Mouse (Mus musculus): ENCODE results near the gene Ptpn11. TPM values are rescaled to one million over a fixed set of nuclear protein-coding genes. Genes with fewer than 3 reads are reported as not detected.

Ptpn11 gene
- polyA plus RNA-seq, 2 experiments: 27.1 to 44.6 TPM

DNA sequence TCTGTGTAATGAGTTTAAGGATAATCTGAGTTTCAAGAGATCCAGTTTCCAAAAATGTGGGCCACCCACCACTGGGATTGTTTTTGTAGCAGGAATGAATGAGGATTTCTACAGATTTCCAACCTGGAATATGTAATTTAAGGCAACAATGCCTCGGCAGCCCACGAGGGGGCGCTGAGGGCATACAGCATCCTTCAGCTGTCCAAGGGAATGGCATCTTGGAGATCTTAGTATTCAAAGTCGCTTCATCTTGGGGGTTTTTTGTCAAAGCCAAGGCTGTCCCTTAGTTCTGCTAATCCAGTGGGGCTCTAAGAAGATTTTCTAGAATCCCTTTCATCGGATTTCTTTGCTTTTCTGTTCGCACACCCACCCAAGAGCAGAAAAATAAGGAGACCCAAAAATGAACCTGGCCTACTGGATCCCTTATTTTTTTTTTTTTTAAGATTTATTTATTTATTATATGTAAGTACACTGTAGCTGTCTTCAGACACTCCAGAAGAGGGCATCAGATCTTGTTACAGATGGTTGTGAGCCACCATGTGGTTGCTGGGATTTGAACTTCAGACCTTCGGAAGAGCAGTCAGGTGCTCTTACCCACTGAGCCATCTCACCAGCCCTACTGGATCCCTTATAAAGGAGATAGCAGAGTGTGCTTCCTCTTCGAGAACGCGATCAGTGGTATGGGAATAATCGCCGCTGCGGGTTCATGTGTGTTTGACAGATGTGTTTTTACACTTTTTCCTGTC lies 24.4 kb upstream of the Ptpn11 start:
- ATAC-seq (ENCODE audit: low FRiP score, low read depth) (no peak), DNase-seq (ENCODE audit: low spot score) (peak; percentile 76)
- WGBS: 51% methylated on average over 13 of the region's 13 CpGs
- H3K9me3 ChIP-seq (ENCODE audit: control insufficient read depth, low read length): no peaks in the 10 kb centered on the region
- no peak overlapping the region for H3K9ac ChIP-seq (ENCODE audit: low read depth, low read length, severe bottlenecking)
- H3K4me2 ChIP-seq (replicated peaks; ENCODE audit: low read depth, low read length, severe bottlenecking): no peak overlapping the region
- H3K36me3 ChIP-seq (ENCODE audit: control insufficient read depth, insufficient read depth, low read length): peaks cover 20% of the 10 kb centered on the region
- no peak overlapping the region for H3K4me3 ChIP-seq (replicated peaks; ENCODE audit: low read length)
- no peak for TF ChIP-seq POLR2A (IDR thresholded peaks at IDR 0.05; ENCODE audit: borderline replicate concordance, extremely low read depth, insufficient read depth, insufficient read length)
- H3K4me1 ChIP-seq (ENCODE audit: control insufficient read depth, insufficient read depth, low read length): no peaks in the 10 kb centered on the region
- H3K27ac ChIP-seq (replicated peaks; ENCODE audit: low read depth, low read length): no peak overlapping the region
- no peaks in the 10 kb centered on the region for H3K27me3 ChIP-seq (ENCODE audit: control insufficient read depth, insufficient read depth, low read length)

DNA sequence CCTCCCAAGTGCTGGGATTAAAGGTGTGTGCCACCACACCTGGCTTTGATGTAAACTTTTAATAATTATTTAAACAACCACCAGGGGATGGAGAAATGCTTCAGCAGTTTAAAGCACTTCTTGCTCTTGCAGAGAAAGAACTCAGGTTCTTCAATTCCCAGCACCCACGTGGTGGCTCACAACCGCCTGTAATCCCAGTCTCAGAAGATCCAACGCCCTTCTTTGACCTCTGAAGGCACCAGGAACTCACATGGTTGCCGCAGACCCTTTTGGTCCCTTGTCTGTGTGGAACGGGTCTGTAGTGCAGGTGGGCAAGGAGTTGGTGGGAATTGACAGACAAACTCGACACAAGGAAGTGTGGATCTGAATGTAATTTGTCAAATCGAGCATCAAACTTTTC lies 23.5 kb upstream of the Ptpn11 start:
- H3K9me3 ChIP-seq (ENCODE audit: control insufficient read depth, low read length): no peaks in the 10 kb centered on the region
- no peaks in the 10 kb centered on the region for H3K27me3 ChIP-seq (ENCODE audit: control insufficient read depth, insufficient read depth, low read length)
- H3K4me1 ChIP-seq (ENCODE audit: control insufficient read depth, insufficient read depth, low read length): no peaks in the 10 kb centered on the region
- H3K9ac ChIP-seq (ENCODE audit: low read depth, low read length, severe bottlenecking): no peak overlapping the region
- no peak for DNase-seq (ENCODE audit: low spot score)
- H3K27ac ChIP-seq (replicated peaks; ENCODE audit: low read depth, low read length): no peak overlapping the region
- peaks cover 26% of the 10 kb centered on the region for H3K36me3 ChIP-seq (ENCODE audit: control insufficient read depth, insufficient read depth, low read length)
- WGBS: 58% methylated on average over 7 of the region's 7 CpGs
- H3K4me2 ChIP-seq (replicated peaks; ENCODE audit: low read depth, low read length, severe bottlenecking): no peak overlapping the region
- H3K4me3 ChIP-seq (replicated peaks; ENCODE audit: low read length): no peak overlapping the region
- ATAC-seq (ENCODE audit: low FRiP score, low read depth): no peak
- TF ChIP-seq POLR2A (IDR thresholded peaks at IDR 0.05; ENCODE audit: borderline replicate concordance, extremely low read depth, insufficient read depth, insufficient read length): no peak

DNA sequence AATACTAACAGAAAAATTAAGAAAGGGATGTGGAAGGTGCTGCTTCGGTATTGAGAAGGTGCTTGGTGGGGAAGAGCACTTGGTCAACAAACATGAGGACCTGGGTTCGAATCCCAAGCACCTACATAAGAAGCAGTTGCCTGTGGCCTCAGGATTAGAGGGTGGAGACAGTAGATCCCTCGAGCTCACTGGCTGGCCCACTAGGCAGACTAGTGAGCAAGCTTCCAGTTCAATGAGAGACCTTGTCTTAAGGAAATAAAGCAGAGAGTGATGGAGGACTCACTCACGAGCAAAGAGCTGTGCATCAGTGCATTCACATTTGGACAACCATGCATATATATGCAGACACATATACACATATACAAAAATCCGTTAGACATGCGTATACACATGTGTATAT lies 20.9 kb upstream of the Ptpn11 start:
- Histone ChIP-seq H3K9ac (ENCODE audit: low read depth, low read length, severe bottlenecking) (no peak overlapping the region), H3K27ac (replicated peaks; ENCODE audit: low read depth, low read length) (no peak overlapping the region), H3K4me1 (ENCODE audit: control insufficient read depth, insufficient read depth, low read length) (no peaks in the 10 kb centered on the region), H3K36me3 (ENCODE audit: control insufficient read depth, insufficient read depth, low read length) (peaks cover 52% of the 10 kb centered on the region), H3K9me3 (ENCODE audit: control insufficient read depth, low read length) (no peaks in the 10 kb centered on the region), H3K4me2 (replicated peaks; ENCODE audit: low read depth, low read length, severe bottlenecking) (no peak overlapping the region), H3K27me3 (ENCODE audit: control insufficient read depth, insufficient read depth, low read length) (no peaks in the 10 kb centered on the region), H3K4me3 (replicated peaks; ENCODE audit: low read length) (no peak overlapping the region)
- 87% methylated on average over 6 of the region's 6 CpGs for WGBS
- DNase-seq (ENCODE audit: low spot score) (no peak), ATAC-seq (ENCODE audit: low FRiP score, low read depth) (no peak)
- no peak for TF ChIP-seq POLR2A (IDR thresholded peaks at IDR 0.05; ENCODE audit: borderline replicate concordance, extremely low read depth, insufficient read depth, insufficient read length)

DNA sequence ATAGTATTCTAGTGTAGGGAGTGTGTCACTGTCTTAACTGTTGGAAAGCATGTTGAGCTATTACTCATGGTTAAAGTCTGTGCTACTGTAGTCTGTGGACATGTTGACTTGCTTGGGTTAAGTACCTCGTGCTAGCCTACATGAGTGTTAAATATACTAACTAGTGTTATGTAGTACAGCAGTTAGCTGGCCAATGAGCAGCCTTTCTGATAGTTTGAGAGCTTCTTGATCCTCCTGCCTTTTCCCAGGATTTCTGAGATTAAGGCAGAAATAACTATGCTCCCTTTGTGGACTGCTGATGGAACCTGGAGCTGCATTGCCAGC lies 19.4 kb upstream of the Ptpn11 start:
- Histone ChIP-seq H3K4me1 (ENCODE audit: control insufficient read depth, insufficient read depth, low read length) (peaks cover 3% of the 10 kb centered on the region), H3K4me2 (replicated peaks; ENCODE audit: low read depth, low read length, severe bottlenecking) (no peak overlapping the region), H3K36me3 (ENCODE audit: control insufficient read depth, insufficient read depth, low read length) (peaks cover 67% of the 10 kb centered on the region), H3K27me3 (ENCODE audit: control insufficient read depth, insufficient read depth, low read length) (no peaks in the 10 kb centered on the region), H3K9me3 (ENCODE audit: control insufficient read depth, low read length) (no peaks in the 10 kb centered on the region), H3K27ac (replicated peaks; ENCODE audit: low read depth, low read length) (no peak overlapping the region), H3K9ac (ENCODE audit: low read depth, low read length, severe bottlenecking) (no peak overlapping the region), H3K4me3 (replicated peaks; ENCODE audit: low read length) (no peak overlapping the region)
- ATAC-seq (ENCODE audit: low FRiP score, low read depth) (no peak), DNase-seq (ENCODE audit: low spot score) (no peak)
- WGBS: 90% methylated on average over 1 of the region's 1 CpGs
- no peak for TF ChIP-seq POLR2A (IDR thresholded peaks at IDR 0.05; ENCODE audit: borderline replicate concordance, extremely low read depth, insufficient read depth, insufficient read length)

DNA sequence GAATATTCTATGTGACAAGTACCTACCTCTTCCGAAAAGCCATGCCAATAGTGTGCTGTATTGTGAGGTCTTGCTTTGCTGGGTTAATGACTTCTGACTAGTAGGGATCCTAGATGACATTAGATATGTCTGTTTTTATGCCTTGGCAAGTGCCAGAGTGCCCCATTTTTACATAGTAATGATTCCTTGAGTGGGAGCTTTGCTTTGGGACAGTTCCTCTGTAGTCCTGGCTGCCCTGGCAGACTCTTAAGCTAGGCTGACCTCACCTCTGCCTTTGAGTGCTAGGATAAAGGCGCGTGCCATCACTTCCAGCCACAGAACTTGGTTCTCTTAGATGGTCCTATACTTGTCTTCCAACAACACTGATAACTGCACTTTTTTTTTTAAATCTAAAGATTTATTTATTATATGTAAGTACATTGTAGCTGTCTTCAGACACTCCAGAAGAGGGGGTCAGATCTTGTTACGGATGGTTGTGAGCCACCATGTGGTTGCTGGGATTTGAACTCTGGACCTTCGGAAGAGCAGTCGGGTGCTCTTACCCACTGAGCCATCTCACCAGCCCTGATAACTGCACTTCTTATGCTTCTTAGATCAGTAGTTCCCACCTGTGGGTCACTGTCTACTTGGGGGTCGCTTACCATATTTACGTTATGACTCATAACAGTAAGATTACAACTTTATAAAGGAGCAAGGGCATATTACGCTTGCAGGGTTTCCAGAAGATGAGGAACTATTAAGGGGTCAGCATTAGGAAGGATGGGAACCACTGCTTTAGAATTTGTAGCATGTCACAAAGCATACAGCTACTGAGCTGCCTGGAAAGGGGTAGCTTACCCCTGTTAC lies 18.8 kb upstream of the Ptpn11 start:
- no peak for ATAC-seq (ENCODE audit: low FRiP score, low read depth)
- no peak for TF ChIP-seq POLR2A (IDR thresholded peaks at IDR 0.05; ENCODE audit: borderline replicate concordance, extremely low read depth, insufficient read depth, insufficient read length)
- no peaks in the 10 kb centered on the region for H3K27me3 ChIP-seq (ENCODE audit: control insufficient read depth, insufficient read depth, low read length)
- H3K4me3 ChIP-seq (replicated peaks; ENCODE audit: low read length): no peak overlapping the region
- DNase-seq (ENCODE audit: low spot score): no peak
- no peak overlapping the region for H3K9ac ChIP-seq (ENCODE audit: low read depth, low read length, severe bottlenecking)
- peaks cover 68% of the 10 kb centered on the region for H3K36me3 ChIP-seq (ENCODE audit: control insufficient read depth, insufficient read depth, low read length)
- 93% methylated on average over 9 of the region's 9 CpGs for WGBS
- no peak overlapping the region for H3K27ac ChIP-seq (replicated peaks; ENCODE audit: low read depth, low read length)
- no peak overlapping the region for H3K4me2 ChIP-seq (replicated peaks; ENCODE audit: low read depth, low read length, severe bottlenecking)
- H3K9me3 ChIP-seq (ENCODE audit: control insufficient read depth, low read length): no peaks in the 10 kb centered on the region
- peaks cover 3% of the 10 kb centered on the region for H3K4me1 ChIP-seq (ENCODE audit: control insufficient read depth, insufficient read depth, low read length)

All from limb, embryonic 14.5 days (tissue).